In the genomic region with DNA sequence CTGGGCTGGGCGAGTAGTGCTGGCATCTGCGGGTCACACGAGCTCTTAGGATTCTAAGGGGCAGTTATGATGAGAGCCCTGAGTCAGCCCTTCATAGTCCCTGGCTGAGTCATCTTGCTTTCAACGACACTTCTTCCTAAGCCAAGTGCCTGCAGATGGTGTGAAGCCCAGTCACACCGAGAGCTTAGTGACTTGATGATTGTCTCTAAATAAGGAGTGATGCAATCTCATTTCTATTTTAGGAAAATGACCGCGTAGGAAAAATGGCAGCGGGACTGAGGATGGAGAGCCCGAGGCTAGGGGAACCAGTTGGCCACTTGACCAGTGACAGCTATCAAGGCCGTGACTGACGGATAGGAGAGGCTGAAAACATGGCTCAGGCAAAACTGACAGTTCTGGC, we compare ENCODE assay signal across 9 mouse cellular contexts.
DNase-seq lines count a peak whose midpoint lies in the region; ATAC-seq and TF ChIP-seq lines count a peak whose summit lies in the region.
"Had no signal": no experiment of that assay in that cellular context is flagged by ENCODE, and none has a peak within 500 bp of the region (broad histone marks: within the 10 kb centered on the region; RNA-seq: fewer than 3 reads in every experiment).

No protein-coding gene starts in this region.

- no peaks in the 10 kb centered on the region for H3K36me3 ChIP-seq in midbrain, embryonic 10.5 days
- H3K36me3 ChIP-seq in midbrain, embryonic 14.5 days (ENCODE audit: control insufficient read depth, insufficient read depth, low read length): no peaks in the 10 kb centered on the region
- no peaks in the 10 kb centered on the region for H3K36me3 ChIP-seq in hindbrain, postnatal 0 days (ENCODE audit: insufficient read depth, low read length)
- H3K36me3 ChIP-seq: embryonic facial prominence, embryonic 12.5 days; liver, embryonic 15.5 days had no signal

- ATAC-seq in midbrain, embryonic 14.5 days (ENCODE audit: low FRiP score, low TSS enrichment): no peak
- peak; percentile 24; the same call in 1 of the 2 replicates for ATAC-seq in hindbrain, postnatal 0 days

- TF ChIP-seq CTCF in hindbrain, postnatal 0 days (IDR thresholded peaks at IDR 0.05; ENCODE audit: low read depth): no peak

- H3K4me1 ChIP-seq in midbrain, embryonic 10.5 days: peaks cover 49% of the 10 kb centered on the region
- H3K4me1 ChIP-seq in midbrain, embryonic 14.5 days (ENCODE audit: control insufficient read depth, insufficient read depth, low read length): peaks cover 19% of the 10 kb centered on the region
- H3K4me1 ChIP-seq in hindbrain, postnatal 0 days (ENCODE audit: insufficient read depth, low read length): no peaks in the 10 kb centered on the region

- H3K4me3 ChIP-seq in midbrain, embryonic 10.5 days: no peak overlapping the region
- H3K4me3 ChIP-seq in midbrain, embryonic 14.5 days (replicated peaks; ENCODE audit: low read depth, low read length): no peak overlapping the region
- no peak overlapping the region for H3K4me3 ChIP-seq in hindbrain, postnatal 0 days (ENCODE audit: low read length)
- H3K4me3 ChIP-seq: liver, embryonic 15.5 days had no signal

- 79% methylated on average over 11 of the region's 11 CpGs for WGBS in midbrain, embryonic 10.5 days
- 81% methylated on average over 11 of the region's 11 CpGs for WGBS in midbrain, embryonic 14.5 days
- WGBS in hindbrain, postnatal 0 days: 57% methylated on average over 11 of the region's 11 CpGs

- peaks cover 9% of the 10 kb centered on the region; the same call in 1 of the 2 replicates for H3K9me3 ChIP-seq in midbrain, embryonic 10.5 days (replicated peaks)
- no peaks in the 10 kb centered on the region; the same call in 1 of the 2 replicates for H3K9me3 ChIP-seq in midbrain, embryonic 14.5 days (ENCODE audit: control insufficient read depth, low read length)
- peaks cover 5% of the 10 kb centered on the region; the same call in 1 of the 2 replicates for H3K9me3 ChIP-seq in hindbrain, postnatal 0 days (ENCODE audit: low read length)
- H3K9me3 ChIP-seq: liver, embryonic 15.5 days had no signal

- no peak overlapping the region for H3K4me2 ChIP-seq in midbrain, embryonic 14.5 days (ENCODE audit: low read length)
- 0 out of 2 replicates have a peak overlapping the region, but pooled peaks have one; percentile 33 for H3K4me2 ChIP-seq in hindbrain, postnatal 0 days (ENCODE audit: low read depth, low read length)

- intact Hi-C loops in gastrocnemius, postnatal 14 days (cut with DNase I; ENCODE audit: low total_unique reads): no loop called here

- H3K27ac ChIP-seq in midbrain, embryonic 10.5 days (replicated peaks): peak overlapping the region; percentile 83
- H3K27ac ChIP-seq in midbrain, embryonic 14.5 days (replicated peaks; ENCODE audit: low read depth, low read length): no peak overlapping the region
- H3K27ac ChIP-seq in hindbrain, postnatal 0 days: no peak overlapping the region
- H3K27ac ChIP-seq: liver, embryonic 15.5 days had no signal

- H3K27me3 ChIP-seq in midbrain, embryonic 10.5 days (ENCODE audit: low read depth, poor library complexity, severe bottlenecking): peaks cover 22% of the 10 kb centered on the region
- H3K27me3 ChIP-seq in midbrain, embryonic 14.5 days (ENCODE audit: control insufficient read depth, insufficient read depth, low read length): no peaks in the 10 kb centered on the region; the same call in 1 of the 2 replicates
- H3K27me3 ChIP-seq in hindbrain, postnatal 0 days (ENCODE audit: insufficient read depth, low read length): no peaks in the 10 kb centered on the region
- H3K27me3 ChIP-seq: embryonic facial prominence, embryonic 12.5 days; liver, embryonic 15.5 days had no signal

- H3K9ac ChIP-seq in midbrain, embryonic 14.5 days (replicated peaks; ENCODE audit: low read length): no peak overlapping the region
- H3K9ac ChIP-seq in hindbrain, postnatal 0 days (replicated peaks; ENCODE audit: low read length): no peak overlapping the region
- H3K9ac ChIP-seq: liver, embryonic 15.5 days had no signal

- no peak for DNase-seq in midbrain, embryonic 10.5 days (ENCODE audit: low spot score)
- no peak for DNase-seq in midbrain, embryonic 14.5 days
- peak; percentile 52 for DNase-seq in cerebellum, adult 11-12 months
- DNase-seq in gastrocnemius, postnatal 14 days: peak; percentile 26
- DNase-seq in hindbrain, postnatal 0 days (ENCODE audit: low spot score): peak; percentile 23
- DNase-seq in spleen, adult 12 weeks (ENCODE audit: low spot score): no peak
- DNase-seq in testis, postnatal 14 days (ENCODE audit: low spot score): no peak

Comparison
In these comparisons a context has a peak if more than half of its experiments do, and no peak if none do; other contexts are left out.
1. DNase-seq: peak in cerebellum, adult 11-12 months (single experiment), gastrocnemius, postnatal 14 days (single experiment) and hindbrain, postnatal 0 days (single experiment); none in midbrain, embryonic 10.5 days (single experiment), midbrain, embryonic 14.5 days (single experiment), spleen, adult 12 weeks (single experiment) and testis, postnatal 14 days (single experiment).